Comparison of ENCODE assay signal across 9 mouse cellular contexts in the genomic region with DNA sequence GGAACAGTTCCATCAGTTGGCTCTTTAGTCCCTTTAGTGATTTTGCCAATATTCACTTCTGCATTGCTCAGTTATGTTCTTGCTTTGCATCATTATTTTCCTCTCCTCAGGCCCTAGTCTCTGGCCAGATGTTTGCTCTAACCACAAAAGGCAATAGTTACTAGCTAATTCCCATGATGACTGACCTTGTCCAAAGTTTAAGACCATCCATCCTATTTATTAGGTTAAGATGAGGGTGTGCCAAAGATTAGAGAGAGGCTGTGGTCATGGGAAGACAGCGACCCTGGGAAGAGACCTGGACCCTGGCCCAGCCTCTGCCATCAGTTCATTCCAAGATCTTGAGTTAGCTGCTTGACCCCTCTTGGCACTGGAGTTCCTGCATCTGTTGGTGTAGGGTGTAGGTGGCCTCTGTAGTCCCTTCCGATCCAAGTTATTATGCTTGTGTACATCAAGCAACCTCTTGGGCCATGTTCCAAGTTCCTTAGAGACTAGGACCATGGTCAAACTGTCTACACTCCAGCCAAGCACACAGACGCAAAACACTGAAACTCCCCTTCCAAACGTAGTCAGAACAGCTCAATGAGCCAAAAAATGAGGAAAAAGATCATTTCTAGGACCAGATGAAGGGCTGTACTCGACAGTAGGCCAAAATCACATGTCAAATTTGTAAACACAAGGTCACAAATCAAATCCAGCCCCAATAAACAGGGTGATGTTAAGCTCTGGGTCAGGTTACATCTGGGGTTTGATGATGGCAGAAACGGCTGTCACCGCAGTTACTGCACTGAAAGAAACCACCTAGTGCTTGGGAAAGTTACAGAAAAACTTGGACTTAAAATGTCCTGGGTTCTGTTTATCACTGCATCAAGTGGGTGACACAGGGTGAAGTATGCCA.
A peak's percentile ranks its signal among the peaks of the same experiment; 100 is the strongest.
DNase-seq lines count a peak whose midpoint lies in the region; ATAC-seq and TF ChIP-seq lines count a peak whose summit lies in the region.
"Had no signal": no experiment of that assay in that cellular context is flagged by ENCODE, and none has a peak within 500 bp of the region (broad histone marks: within the 10 kb centered on the region; RNA-seq: fewer than 3 reads in every experiment).

No protein-coding gene starts in this region.

- no peak overlapping the region for H3K9ac ChIP-seq in embryonic facial prominence, embryonic 11.5 days (replicated peaks; ENCODE audit: low read length)
- no peak overlapping the region for H3K9ac ChIP-seq in kidney, postnatal 0 days (ENCODE audit: low read depth, low read length)
- H3K9ac ChIP-seq: limb, embryonic 15.5 days had no signal

- H3K4me3 ChIP-seq in embryonic facial prominence, embryonic 11.5 days (ENCODE audit: low read depth, low read length) = no peak overlapping the region
- no peak overlapping the region for H3K4me3 ChIP-seq in embryonic facial prominence, embryonic 10.5 days
- no peak overlapping the region for H3K4me3 ChIP-seq in kidney, postnatal 0 days (replicated peaks; ENCODE audit: low read depth, low read length)
- H3K4me3 ChIP-seq: limb, embryonic 15.5 days had no signal

- DNase-seq in embryonic facial prominence, embryonic 11.5 days (ENCODE audit: low spot score) = peak; percentile 24
- DNase-seq in embryonic facial prominence, embryonic 10.5 days (ENCODE audit: low spot score) = no peak
- DNase-seq in gastrocnemius, postnatal 36 days = peak; percentile 57 to 58
- DNase-seq in kidney, postnatal 0 days (ENCODE audit: low spot score) = peak; percentile 93
- peak; percentile 90 for DNase-seq in skeletal muscle tissue, adult 2 months (ENCODE audit: low read depth, low spot score)
- no peak for DNase-seq in thymus, postnatal 0 days (ENCODE audit: low spot score)
- no peak for DNase-seq in embryo, embryonic 10.5 days (ENCODE audit: low spot score)

- no peak for TF ChIP-seq CTCF in kidney, postnatal 0 days (IDR thresholded peaks at IDR 0.05; ENCODE audit: low read depth)

- H3K36me3 ChIP-seq in embryonic facial prominence, embryonic 11.5 days (replicated peaks; ENCODE audit: control insufficient read depth, insufficient read depth, low read depth, low read length) = no peaks in the 10 kb centered on the region
- no peaks in the 10 kb centered on the region for H3K36me3 ChIP-seq in embryonic facial prominence, embryonic 10.5 days (replicated peaks)
- H3K36me3 ChIP-seq in kidney, postnatal 0 days (ENCODE audit: insufficient read depth, low read length) = no peaks in the 10 kb centered on the region
- H3K36me3 ChIP-seq: limb, embryonic 15.5 days had no signal

- H3K4me1 ChIP-seq in embryonic facial prominence, embryonic 11.5 days (ENCODE audit: control insufficient read depth, insufficient read depth, low read length) = no peaks in the 10 kb centered on the region
- H3K4me1 ChIP-seq in embryonic facial prominence, embryonic 10.5 days = peaks cover 7% of the 10 kb centered on the region; the same call in 1 of the 2 replicates
- H3K4me1 ChIP-seq in kidney, postnatal 0 days (replicated peaks; ENCODE audit: insufficient read depth, low read length) = no peaks in the 10 kb centered on the region; the same call in 1 of the 2 replicates

- ATAC-seq in embryonic facial prominence, embryonic 11.5 days (replicated peaks; ENCODE audit: insufficient number of reproducible peaks, low FRiP score, low TSS enrichment, low read depth) = no peak
- ATAC-seq in kidney, postnatal 0 days (replicated peaks; ENCODE audit: low FRiP score, low read depth) = peak; percentile 80
- ATAC-seq in megakaryocyte progenitor cell, adult 5-6 weeks (replicated peaks; ENCODE audit: poor library complexity) = no peak

- no peak overlapping the region for H3K27ac ChIP-seq in embryonic facial prominence, embryonic 11.5 days (replicated peaks; ENCODE audit: low read depth, low read length)
- H3K27ac ChIP-seq in embryonic facial prominence, embryonic 10.5 days (replicated peaks) = no peak overlapping the region
- H3K27ac ChIP-seq in kidney, postnatal 0 days = peak overlapping the region; percentile 5; the same call in 1 of the 2 replicates
- H3K27ac ChIP-seq: limb, embryonic 15.5 days had no signal

- intact Hi-C loops in gastrocnemius, postnatal 36 days (cut with DNase I) = no loop called here

- H3K27me3 ChIP-seq in embryonic facial prominence, embryonic 11.5 days (ENCODE audit: control insufficient read depth, insufficient read depth, low read length) = no peaks in the 10 kb centered on the region
- H3K27me3 ChIP-seq in embryonic facial prominence, embryonic 10.5 days (replicated peaks; ENCODE audit: low read depth, poor library complexity, severe bottlenecking) = no peaks in the 10 kb centered on the region
- no peaks in the 10 kb centered on the region for H3K27me3 ChIP-seq in kidney, postnatal 0 days (ENCODE audit: insufficient read depth, low read length)
- H3K27me3 ChIP-seq: limb, embryonic 15.5 days had no signal

- no peaks in the 10 kb centered on the region for H3K9me3 ChIP-seq in embryonic facial prominence, embryonic 11.5 days (replicated peaks; ENCODE audit: control insufficient read depth, low read length)
- no peaks in the 10 kb centered on the region for H3K9me3 ChIP-seq in embryonic facial prominence, embryonic 10.5 days
- no peaks in the 10 kb centered on the region for H3K9me3 ChIP-seq in kidney, postnatal 0 days (replicated peaks; ENCODE audit: low read length)
- H3K9me3 ChIP-seq: limb, embryonic 15.5 days had no signal

- H3K4me2 ChIP-seq in embryonic facial prominence, embryonic 11.5 days (ENCODE audit: low read depth, low read length) = no peak overlapping the region
- H3K4me2 ChIP-seq in kidney, postnatal 0 days (ENCODE audit: low read length) = no peak overlapping the region
- H3K4me2 ChIP-seq: limb, embryonic 15.5 days had no signal

- 70% methylated on average over 7 of the region's 7 CpGs for WGBS in embryonic facial prominence, embryonic 11.5 days
- 74% methylated on average over 7 of the region's 7 CpGs for WGBS in embryonic facial prominence, embryonic 10.5 days
- WGBS in kidney, postnatal 0 days = 38% methylated on average over 7 of the region's 7 CpGs

Comparison
In these comparisons a context has a peak if more than half of its experiments do, and no peak if none do; other contexts are left out.
1. DNase-seq: peak in embryonic facial prominence, embryonic 11.5 days (single experiment), gastrocnemius, postnatal 36 days (2 of 2), kidney, postnatal 0 days (single experiment) and skeletal muscle tissue, adult 2 months (single experiment); none in embryonic facial prominence, embryonic 10.5 days (single experiment), thymus, postnatal 0 days (single experiment) and embryo, embryonic 10.5 days (single experiment).